Mouse (Mus musculus) spleen, postnatal 4 days (tissue): ENCODE results near the gene Zfp710.

Experiments used
- DNase-seq, 2 experiments: peaks; one replicate each; pipeline ENCODE4 v3.0.0; 2022; ENCODE audit warnings: low spot score in 2 of 2

The Zfp710 gene

DNA sequence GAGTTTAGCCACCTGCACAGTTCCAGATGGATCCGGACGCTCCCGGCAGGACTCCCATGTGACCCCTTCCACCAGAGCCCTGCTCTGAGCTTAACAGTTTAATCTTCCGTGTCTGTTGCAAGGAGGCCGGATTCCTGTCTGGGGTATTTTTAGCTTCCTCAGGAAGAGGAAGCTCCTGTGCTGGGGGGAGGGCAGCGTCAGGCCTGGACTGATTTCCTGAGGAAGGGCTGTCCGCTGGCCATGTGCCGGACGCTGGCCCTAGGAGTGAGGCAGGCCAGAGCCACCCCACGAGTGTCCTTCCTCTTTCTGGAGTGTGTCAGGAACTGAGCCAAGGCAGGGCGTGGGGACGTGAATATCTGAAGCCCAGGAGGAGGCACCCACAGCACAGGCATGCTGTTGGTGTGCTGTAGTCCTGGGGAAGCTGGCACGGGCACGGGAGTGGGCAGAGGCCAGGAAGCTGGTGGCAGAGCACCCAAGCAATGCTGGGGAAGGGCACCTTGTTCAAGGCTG, 54.2 kb downstream of the Zfp710 start:
- DNase-seq = peak; percentile 70 to 77

DNA sequence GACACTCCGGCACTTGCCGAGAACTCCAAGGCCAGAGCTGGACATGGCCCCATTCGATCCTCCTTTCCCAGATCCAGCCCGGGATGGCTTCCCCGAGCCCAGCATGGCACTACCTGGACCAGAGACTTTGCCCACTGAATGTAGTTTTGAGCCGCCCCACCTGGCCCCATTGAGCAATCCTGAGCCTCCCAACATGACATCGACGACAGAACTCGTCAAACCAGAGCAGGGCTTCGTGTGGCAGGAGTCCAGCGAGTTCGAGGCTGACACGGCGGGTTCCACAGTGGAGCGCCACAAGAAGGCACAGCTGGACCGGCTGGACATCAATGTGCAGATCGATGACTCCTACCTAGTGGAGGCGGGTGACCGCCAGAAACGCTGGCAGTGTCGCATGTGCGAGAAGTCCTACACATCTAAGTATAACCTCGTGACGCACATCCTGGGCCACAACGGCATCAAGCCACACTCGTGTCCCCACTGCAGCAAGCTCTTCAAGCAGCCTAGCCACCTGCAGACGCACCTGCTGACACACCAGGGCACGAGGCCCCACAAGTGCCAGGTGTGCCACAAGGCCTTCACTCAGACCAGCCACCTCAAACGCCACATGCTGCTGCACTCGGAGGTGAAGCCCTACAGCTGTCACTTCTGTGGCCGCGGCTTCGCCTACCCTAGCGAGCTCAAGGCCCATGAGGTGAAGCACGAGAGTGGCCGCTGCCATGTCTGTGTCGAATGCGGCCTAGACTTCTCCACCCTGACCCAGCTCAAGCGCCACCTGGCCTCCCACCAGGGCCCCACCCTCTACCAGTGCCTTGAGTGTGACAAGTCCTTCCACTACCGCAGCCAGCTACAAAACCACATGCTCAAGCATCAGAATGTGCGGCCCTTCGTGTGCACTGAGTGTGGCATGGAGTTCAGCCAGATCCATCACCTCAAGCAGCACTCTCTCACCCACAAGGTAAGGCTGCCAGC, 57.3 kb downstream of the Zfp710 start:
- no peak for DNase-seq

DNA sequence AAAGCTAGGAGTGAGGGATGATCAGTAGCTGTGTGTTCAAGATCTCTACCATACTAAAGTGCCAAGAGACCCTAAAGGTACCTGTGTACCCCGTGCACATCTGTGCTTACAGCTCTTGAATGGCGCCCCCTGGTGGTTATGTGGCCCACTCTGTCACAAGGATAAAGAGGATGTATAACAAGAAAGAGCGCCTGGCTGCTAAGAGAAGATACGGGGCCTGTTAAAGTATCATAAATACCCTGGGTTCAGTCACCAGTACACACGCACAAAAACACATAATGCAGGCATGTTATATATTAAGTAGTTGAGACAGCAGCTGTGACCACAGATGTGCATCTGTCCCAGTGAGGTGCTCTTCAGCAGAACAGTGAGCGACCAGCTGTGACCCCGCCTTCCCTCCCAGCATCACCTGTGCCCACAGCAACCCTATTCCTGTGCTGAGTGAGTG, 59.9 kb downstream of the Zfp710 start:
- DNase-seq = peak; percentile 68 to 91

DNA sequence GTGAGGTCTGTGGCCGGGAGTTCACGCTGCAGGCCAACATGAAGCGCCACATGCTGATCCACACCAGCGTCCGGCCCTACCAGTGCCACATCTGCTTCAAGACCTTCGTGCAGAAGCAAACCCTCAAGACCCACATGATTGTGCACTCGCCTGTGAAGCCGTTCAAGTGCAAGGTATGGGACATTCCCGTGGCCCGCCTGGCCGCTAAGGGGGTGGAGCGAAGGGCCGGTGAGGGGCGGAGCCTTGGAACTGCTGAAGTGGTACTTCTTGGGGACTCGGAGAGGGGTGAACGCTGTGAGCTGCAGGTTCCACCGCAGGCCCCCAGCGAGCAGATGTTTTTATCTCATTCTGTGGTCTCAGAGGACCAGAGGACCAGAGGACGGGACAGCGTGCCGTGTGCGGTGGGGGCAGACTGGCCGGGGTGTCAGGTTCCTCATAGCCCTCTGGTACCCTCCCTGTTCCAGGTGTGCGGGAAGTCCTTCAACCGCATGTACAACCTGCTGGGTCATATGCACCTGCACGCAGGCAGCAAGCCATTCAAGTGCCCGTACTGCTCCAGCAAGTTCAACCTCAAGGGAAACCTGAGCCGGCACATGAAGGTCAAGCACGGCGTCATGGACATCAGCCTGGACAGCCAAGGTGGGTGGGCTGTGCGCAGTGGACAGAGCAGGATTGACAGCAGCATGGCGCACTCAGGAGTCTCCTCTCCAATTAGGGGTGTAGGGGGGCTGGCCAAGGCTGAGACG, 61.5 kb downstream of the Zfp710 start:
- no peak for DNase-seq

DNA sequence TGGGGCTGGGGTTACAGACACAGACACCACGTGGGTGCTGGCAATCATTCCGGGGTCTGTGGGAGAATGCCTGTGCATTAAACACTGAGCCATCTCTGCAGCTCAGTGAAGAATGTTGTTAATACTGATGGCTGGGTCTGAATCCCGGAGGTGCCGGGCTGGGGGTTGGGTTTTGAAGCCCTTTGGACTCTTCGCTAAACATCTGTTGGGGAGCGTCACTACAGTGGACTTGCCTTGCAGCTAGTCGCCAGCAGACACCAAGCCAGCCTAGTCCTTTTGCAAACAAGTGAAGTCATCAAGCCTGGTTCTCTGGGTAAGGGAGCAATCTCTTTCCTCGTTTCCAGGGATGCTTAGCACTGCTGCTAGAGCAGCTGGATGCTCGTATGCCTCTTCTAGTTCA, 63.6 kb downstream of the Zfp710 start:
- DNase-seq = no peak

DNA sequence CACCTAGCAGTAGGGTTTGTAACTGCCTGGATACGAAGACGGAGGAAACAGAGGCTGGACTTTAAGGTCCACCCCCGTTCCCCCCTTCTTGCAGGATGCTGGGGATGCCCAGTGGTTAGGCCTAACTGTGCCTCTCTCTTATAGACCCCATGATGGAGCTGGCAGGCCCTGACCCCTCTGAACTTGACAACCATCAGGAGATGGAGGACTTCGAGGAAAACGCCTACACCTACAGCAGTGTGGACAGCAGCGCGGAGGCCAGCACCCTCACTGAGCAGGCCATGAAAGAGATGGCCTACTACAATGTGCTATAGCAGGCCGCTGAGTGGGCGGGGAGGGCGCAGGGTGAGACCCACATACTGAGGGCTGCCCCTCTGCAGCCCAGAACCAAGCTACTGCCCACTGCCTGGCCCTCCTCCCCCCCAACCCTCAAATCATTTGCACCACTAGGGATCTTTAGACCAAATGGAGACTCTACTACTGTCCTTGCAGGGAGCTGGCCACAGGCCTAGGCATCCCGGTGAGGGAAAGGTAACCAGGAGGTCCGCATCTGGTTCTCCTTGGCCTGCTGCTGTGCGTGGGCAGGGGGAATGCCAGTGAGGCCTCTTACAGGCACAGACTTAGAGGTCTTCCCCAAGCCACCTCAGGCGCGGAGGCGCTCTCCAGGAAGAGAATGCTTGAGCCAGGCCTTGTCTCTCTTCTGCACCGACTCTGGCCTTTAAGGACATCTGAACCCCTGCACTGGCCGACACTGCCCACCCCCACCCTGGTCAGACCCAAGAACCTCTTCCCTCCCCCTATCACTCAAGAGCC, 65.8 kb downstream of the Zfp710 start:
- no peak for DNase-seq

DNA sequence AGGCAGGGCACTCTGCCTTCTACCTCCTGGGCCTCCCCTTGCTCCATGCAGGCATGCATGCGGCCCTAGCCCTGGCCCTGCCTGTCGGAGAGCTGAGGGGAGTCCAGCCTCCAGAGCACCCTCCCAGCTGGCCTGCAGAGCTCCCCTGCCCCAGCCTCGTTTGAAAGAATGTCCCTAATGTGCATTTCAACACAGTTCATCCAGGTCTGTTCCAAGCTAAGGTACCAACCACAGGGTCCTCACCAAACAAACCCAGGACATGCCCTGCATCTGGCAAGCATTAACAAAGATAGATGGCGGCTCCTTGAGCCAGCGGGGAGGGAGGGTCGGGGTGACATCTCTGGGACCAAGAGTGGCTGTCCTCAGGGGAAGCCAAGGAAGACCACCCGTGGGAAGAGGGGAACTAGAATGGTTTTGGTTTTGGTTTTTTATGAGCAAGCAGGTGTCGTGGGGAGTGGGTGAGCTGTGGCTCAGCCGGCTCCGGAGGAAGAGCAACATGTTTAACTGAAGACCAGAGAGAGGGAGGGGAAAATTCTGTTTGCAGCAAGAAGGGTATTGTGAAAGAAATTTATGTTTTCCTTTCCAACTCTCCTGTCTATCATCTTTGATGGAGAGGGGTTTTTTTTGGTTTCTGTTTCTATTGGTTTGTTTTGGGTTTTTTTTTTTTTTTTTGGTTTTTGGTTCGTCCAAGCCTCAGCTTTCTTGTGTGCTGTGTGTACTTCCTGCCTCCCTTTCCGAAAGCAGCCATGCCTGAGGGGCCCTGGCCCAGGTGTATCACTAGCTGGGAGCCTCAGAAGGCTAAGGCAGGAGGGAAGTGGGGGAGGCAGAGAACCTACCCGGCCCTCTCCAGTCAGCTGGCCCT, 66.6 kb downstream of the Zfp710 start:
- DNase-seq = no peak

DNA sequence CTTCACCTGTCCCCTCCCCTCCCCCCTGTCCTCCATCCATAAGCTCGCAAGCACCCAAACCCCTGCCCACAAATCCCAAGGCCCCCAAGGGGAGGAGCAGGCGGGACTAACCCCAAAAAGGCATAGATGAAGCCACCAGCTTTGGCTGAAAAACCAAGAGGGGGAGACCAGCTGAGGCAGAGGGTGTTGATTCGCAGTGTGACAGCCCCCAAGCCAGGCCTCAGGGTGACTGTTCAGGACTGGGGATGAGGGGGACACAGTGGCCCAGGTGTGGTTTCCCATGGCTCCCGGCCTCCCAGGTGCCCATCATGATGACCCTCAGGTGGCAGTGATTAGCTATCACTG, 67.2 kb downstream of the Zfp710 start:
- DNase-seq = no peak

DNA sequence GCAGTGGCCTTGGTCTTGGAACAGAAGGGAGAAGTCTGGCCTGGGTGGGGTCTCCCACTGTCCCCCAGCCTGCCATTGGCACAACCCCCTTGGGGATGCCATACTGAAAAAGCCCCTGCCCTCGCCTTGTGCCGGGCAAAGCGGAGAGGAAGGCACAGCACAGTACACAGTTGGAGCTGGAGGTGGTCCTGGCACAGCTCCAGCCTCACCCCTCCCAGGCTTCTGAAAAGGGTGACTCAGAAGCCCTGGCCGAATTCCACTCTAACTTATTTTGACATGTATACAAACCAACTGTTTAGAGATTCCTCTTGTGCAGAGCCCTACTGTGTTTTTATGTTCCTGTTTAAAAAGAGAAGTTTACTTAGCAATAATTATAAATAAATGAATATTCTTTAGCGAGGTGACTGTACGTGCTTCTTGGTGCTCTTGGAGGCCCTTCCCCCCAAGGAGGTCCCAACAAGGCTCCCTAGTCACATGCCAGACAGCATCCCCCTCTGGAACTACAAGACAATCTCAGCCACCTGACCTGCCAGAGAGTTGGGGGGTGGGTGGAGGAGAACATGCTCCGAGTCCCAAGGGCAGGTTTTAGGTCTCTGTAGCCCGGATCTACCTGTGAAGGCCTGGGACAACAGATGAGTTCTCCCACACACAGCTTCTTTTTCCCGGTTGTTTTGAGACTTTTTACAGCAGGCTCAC, 67.9 kb downstream of the Zfp710 start:
- no peak for DNase-seq

DNA sequence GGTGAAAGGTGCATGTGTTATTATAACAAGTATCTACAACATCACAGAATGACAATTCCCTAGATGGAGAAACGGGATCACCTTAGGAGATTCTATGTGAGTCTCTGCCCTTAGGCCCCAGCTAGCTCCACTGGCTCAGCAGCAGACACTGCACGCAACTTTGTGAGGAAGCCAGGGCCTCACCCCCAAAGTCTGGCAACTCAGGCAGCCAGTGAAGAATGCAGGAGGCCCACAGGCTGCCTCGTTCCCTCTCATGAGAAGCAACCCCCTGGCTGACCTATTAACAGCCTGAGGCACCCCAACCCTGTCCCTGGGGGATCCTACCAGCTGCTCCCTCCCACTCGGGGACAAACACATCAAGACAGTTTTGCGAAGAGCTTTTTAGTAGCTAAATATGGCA, 69.9 kb downstream of the Zfp710 start:
- DNase-seq = no peak

DNA sequence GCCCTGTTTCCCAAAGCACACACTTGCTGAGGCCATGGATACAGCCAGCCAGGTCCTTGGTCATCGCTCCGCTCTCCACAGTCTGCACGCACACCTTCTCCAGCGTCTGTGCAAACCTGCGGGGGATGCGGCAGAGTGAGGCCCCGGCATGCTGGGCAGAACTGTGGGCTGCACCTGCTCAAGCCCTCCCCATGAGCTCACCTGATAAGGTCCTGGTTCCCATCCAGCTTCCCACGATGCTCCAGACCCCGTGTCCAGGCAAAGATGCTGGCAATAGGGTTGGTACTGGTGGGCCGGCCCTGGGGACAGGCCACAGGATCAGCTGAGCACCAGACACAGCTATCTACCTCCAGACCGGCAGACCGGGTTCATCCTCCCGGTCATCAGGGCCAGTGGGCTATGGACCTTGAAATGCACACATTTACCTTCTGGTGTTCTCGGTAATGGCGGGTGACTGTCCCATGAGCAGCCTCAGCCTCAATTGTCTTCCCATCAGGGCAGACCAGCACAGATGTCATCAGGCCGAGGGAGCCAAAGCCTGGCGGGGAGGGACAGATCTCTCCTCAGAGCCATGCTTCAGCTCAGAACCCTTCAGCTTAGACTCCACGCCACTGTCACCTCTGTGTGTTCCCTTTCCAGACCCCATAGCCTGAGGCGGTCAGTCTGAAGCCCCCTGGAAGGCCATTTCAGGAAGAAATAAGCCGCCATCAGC, 71.1 kb downstream of the Zfp710 start:
- DNase-seq = no peak

DNA sequence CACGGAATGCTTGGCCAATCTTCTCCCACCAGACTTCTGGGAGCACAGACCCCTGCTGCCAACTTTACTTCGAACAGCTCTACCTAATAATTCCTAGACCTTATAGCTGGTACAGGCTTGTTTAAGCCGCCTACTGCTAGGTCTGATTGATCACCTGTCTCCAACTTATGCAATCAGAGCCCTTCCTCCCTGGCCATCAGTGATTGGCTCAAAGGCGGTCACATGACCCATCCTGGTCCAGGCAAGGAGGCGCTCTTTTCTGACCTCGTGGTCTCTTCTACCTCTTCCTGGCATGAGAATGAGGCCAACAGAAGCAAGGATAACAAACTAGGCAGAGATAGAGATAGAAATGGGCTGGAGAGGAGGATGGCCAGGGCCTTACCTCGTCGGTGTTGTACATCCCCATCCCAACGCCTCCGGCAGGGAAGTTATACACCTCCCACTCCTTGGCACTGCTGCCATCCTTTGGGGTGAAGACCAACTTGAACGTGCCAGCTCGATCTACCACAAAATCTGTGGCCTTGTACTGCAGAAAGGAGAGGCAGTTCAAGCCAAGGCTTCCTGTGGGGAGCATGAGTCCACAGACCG, 73.9 kb downstream of the Zfp710 start:
- no peak for DNase-seq

DNA sequence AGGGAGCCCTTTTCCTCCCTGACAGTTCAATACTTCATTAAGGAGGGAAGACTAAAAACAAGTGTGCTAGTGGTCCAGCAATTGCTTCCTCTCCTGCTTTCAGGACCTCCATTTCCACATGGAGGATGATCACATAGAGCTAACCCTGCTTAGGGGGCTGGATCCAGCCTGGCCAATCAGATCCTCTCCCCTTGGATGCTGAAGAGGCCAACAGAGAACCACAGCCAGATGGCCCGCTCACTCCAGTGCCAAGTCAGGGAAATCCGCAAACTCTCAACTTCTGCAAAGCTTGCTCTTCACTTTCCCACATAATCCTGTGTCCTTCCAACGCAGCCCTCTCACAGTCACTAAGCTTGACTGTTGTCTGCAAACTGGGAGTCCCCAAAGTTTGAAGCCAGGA, 78.7 kb downstream of the Zfp710 start:
- DNase-seq = no peak

DNA sequence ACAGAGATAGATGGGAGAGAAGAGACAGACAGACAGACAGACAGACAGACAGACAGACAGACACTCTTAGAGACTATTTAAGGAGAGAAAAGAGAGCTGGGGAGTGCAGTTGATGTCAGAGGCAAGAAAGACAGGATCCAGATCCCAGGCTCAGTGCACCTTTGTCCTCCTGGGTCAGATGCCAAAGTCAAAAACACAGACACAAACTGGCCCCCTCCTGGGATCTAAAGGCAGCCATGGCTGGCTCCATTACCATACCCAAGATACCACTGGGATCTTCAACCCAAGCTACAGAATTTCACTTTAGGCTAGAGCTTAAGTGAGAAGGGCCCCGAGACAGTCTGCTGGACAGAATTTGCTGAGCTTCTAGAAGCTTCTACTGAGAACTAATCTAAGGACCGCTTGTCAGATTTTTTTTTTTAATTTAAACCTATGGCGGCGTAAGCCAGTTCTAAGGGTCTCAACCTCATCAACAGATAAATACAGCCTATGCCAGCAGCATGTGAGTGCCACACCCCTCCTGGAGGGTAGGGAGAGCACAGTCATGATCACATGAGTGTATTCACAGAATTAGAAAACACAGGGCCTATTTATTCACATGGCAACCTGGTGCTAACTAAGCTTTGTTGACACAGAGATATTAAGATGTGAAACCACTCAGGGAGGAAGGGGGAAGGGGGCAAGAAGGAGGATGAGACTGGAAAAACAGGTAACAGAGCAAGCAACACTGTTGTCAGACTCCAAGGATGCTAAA, 81.2 kb downstream of the Zfp710 start:
- no peak for DNase-seq

DNA sequence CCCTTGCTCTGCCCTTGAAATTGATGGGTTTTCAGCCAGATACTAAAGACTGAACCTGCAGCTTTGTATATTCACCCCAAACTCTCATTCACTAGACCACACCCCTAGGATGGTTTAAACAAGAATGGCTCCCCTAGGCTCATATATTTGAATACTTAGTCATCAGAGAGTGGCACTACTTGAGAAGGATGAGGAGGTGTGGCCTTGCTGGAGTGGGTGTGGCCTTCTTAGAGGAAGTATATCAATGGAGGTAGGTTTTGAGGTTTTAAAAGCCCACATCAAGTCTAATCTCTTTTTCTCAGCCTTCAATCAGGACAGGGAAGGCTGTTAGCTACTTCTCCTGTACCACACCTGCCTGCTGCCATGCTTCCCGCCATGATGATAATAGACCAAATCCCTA, 81.8 kb downstream of the Zfp710 start:
- no peak for DNase-seq

DNA sequence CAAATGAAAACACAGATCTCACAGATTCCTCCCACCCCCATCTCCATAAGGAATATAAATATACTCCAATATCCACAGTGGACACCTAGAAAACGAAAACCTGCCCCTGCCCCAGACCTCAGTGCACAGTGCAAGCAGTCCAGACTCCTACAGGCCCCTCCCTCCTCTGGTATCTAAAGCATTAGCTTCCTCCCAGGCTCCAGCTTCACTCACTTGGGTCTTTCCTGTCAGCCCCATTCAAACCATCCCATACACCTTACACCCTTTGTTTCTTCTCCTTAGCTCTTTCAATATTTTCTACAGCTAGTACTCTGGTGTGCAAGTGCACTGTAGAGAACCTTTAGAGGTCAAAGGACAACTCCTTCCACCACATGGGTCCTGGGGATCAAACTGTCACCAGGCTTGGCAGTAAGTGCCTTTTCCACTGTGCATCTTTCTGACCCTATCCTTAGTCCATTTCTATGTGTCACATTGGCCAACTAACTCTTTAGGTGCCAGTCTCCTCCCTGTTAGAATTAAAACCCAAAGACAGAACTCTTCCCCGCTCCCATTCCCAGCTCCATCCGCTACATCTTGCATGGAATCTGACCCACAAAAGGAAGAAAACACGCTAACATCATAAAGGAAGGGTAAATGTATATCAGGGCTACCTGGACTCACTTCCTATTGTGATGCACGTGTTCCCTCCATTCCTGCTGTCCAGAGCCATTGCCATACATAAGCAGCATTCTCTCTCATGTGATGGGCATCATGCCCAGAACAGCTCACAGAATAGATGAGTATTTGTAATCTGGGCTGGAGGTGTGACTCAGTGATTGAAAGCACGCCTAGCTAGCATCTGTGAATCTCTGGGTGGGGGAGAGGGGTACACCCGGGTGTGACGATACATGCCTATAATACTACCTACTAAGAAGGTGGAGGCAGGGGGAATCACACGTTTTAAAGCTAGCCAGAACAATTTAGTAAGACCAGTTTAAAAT, 86.7 kb downstream of the Zfp710 start:
- no peak for DNase-seq

DNA sequence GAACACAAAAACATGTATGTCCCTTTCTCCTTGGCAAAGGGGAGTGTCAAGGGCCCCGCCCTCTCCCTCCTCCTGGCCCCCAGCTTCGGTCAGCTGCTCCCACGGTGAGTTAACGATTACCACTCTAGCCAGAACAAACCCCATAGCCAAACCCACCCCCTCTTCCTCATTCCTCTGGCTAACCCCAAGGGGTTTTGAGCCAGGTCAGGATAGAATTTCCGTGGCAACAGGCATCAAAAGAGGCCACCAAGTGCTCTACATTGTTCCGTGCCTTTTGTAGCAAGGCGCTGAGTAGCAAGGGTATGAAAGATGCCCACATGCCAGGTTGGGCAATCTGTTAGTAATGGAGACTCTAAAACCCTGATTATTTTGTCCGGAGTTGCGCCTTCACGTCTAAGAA, 89.4 kb downstream of the Zfp710 start:
- no peak for DNase-seq
